Comparison of ENCODE assay signal across 8 mouse cellular contexts in the genomic region with DNA sequence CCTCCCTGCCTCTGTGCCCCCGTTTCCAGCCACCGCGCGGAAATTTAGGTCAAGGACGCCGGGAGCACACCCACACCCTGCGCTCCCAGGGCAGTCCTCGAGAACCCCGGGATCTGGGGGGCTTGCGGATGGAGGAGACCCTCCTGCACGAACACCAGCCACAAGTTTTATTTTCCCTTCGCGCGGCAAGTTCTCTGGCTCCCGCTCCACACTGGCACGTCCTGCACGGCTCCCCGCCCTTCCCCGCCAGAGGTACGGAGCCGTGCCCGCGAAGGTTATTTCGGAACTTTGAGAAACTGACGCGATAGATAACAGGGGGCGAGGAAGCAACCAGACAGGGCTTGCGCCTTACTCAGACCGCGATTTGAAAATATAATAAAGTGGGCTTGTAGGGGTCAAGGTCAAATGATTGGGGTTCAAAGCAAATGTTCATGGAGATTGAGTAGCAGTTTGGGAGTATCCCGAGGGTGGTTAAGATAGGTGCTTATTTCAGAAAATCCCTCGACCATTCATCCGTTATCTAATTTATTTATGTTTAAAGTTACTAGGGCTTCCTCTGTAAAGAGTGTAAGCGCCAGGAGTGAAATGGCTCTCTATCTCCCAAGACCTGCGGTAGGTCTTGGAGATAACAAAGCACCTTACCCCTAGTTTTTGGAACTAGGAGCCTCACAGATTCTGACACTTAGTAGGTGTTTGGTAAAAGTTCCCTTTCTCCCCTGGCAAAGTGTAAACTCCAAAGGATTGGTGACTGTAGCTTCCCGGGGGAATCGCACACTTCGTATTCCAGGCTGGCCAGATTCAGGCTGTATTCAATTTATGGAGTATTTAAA. TPM values are rescaled to one million over a fixed set of nuclear protein-coding genes. Genes with fewer than 3 reads are reported as not detected.
DNase-seq lines count a peak whose midpoint lies in the region; ATAC-seq and TF ChIP-seq lines count a peak whose summit lies in the region.

No protein-coding gene starts in this region.

- ATAC-seq in embryonic facial prominence, embryonic 11.5 days (replicated peaks; ENCODE audit: insufficient number of reproducible peaks, low FRiP score, low TSS enrichment, low read depth), result peak; percentile 40; the same call in 1 of the 2 replicates
- ATAC-seq in hindbrain, embryonic 11.5 days (ENCODE audit: low FRiP score), result peak; percentile 65
- ATAC-seq in lung, postnatal 0 days, result peak; percentile 27
- ATAC-seq in stomach, embryonic 15.5 days (ENCODE audit: insufficient read depth, low FRiP score, low read depth), result peak; percentile 52

- WGBS in embryonic facial prominence, embryonic 11.5 days, result 4% methylated on average over 38 of the region's 38 CpGs
- 3% methylated on average over 38 of the region's 38 CpGs for WGBS in hindbrain, embryonic 11.5 days
- 8% methylated on average over 36 of the region's 38 CpGs for WGBS in lung, postnatal 0 days
- WGBS in stomach, embryonic 15.5 days, result 7% methylated on average over 38 of the region's 38 CpGs

- H3K27me3 ChIP-seq in embryonic facial prominence, embryonic 11.5 days (ENCODE audit: control insufficient read depth, insufficient read depth, low read length), result no peaks in the 10 kb centered on the region
- no peaks in the 10 kb centered on the region for H3K27me3 ChIP-seq in hindbrain, embryonic 11.5 days (ENCODE audit: control insufficient read depth, insufficient read depth, low read length)
- no peaks in the 10 kb centered on the region for H3K27me3 ChIP-seq in lung, postnatal 0 days (replicated peaks; ENCODE audit: insufficient read depth, low read length)
- no peaks in the 10 kb centered on the region for H3K27me3 ChIP-seq in stomach, embryonic 15.5 days (replicated peaks)

- peak overlapping the region; percentile 99 for H3K9ac ChIP-seq in embryonic facial prominence, embryonic 11.5 days (replicated peaks; ENCODE audit: low read length)
- peak overlapping the region; percentile 93 for H3K9ac ChIP-seq in hindbrain, embryonic 11.5 days (ENCODE audit: low read depth, low read length)
- peak overlapping the region; percentile 74 for H3K9ac ChIP-seq in lung, postnatal 0 days (replicated peaks; ENCODE audit: low read depth)
- peak overlapping the region; percentile 82 for H3K9ac ChIP-seq in stomach, embryonic 15.5 days

- H3K36me3 ChIP-seq in embryonic facial prominence, embryonic 11.5 days (replicated peaks; ENCODE audit: control insufficient read depth, insufficient read depth, low read depth, low read length), result no peaks in the 10 kb centered on the region
- H3K36me3 ChIP-seq in hindbrain, embryonic 11.5 days (ENCODE audit: control insufficient read depth, insufficient read depth, low read length), result no peaks in the 10 kb centered on the region
- H3K36me3 ChIP-seq in lung, postnatal 0 days (ENCODE audit: insufficient read depth, low read length), result no peaks in the 10 kb centered on the region
- no peaks in the 10 kb centered on the region for H3K36me3 ChIP-seq in stomach, embryonic 15.5 days

- peak; percentile 42 for DNase-seq in gastrocnemius, postnatal 14 days
- DNase-seq in gastrocnemius, adult 18-20 months (ENCODE audit: low spot score), result no peak
- peak; percentile 69 for DNase-seq in CD4-positive, CD25-positive, alpha-beta regulatory T cell, adult 2 months (ENCODE audit: low read depth, low spot score)
- peak; percentile 54 for DNase-seq in embryonic facial prominence, embryonic 11.5 days (ENCODE audit: low spot score)
- DNase-seq in hindbrain, embryonic 11.5 days (ENCODE audit: low spot score), result peak; percentile 70
- no peak for DNase-seq in lung, postnatal 0 days (ENCODE audit: low spot score)
- no peak for DNase-seq in yolk sac, embryonic 10.5 days (ENCODE audit: low spot score)

- H3K4me1 ChIP-seq in embryonic facial prominence, embryonic 11.5 days (ENCODE audit: control insufficient read depth, insufficient read depth, low read length), result peaks cover 2% of the 10 kb centered on the region; the same call in 1 of the 2 replicates
- peaks cover 14% of the 10 kb centered on the region for H3K4me1 ChIP-seq in hindbrain, embryonic 11.5 days (replicated peaks; ENCODE audit: control insufficient read depth, insufficient read depth, low read length)
- peaks cover 10% of the 10 kb centered on the region; the same call in 1 of the 2 replicates for H3K4me1 ChIP-seq in lung, postnatal 0 days (ENCODE audit: insufficient read depth, low read depth, low read length)
- peaks cover 25% of the 10 kb centered on the region for H3K4me1 ChIP-seq in stomach, embryonic 15.5 days

- no peak for TF ChIP-seq EP300 in lung, postnatal 0 days (IDR thresholded peaks at IDR 0.05)

- no peaks in the 10 kb centered on the region for H3K9me3 ChIP-seq in embryonic facial prominence, embryonic 11.5 days (replicated peaks; ENCODE audit: control insufficient read depth, low read length)
- no peaks in the 10 kb centered on the region for H3K9me3 ChIP-seq in hindbrain, embryonic 11.5 days (ENCODE audit: control insufficient read depth, low read length)
- H3K9me3 ChIP-seq in lung, postnatal 0 days (ENCODE audit: low read length), result no peaks in the 10 kb centered on the region
- no peaks in the 10 kb centered on the region for H3K9me3 ChIP-seq in stomach, embryonic 15.5 days

- TF ChIP-seq CTCF in lung, postnatal 0 days (IDR thresholded peaks at IDR 0.05), result no peak

- peak overlapping the region; percentile 97 for H3K4me3 ChIP-seq in embryonic facial prominence, embryonic 11.5 days (ENCODE audit: low read depth, low read length)
- H3K4me3 ChIP-seq in hindbrain, embryonic 11.5 days (ENCODE audit: low read depth, low read length), result peak overlapping the region; percentile 100
- H3K4me3 ChIP-seq in lung, postnatal 0 days (ENCODE audit: low read depth, low read length), result peak overlapping the region; percentile 98
- H3K4me3 ChIP-seq in stomach, embryonic 15.5 days (replicated peaks), result peak overlapping the region; percentile 93

- H3K4me2 ChIP-seq in embryonic facial prominence, embryonic 11.5 days (ENCODE audit: low read depth, low read length), result peak overlapping the region; percentile 92
- H3K4me2 ChIP-seq in hindbrain, embryonic 11.5 days (replicated peaks; ENCODE audit: low read depth, low read length), result peak overlapping the region; percentile 95
- H3K4me2 ChIP-seq in lung, postnatal 0 days (replicated peaks; ENCODE audit: low read depth, low read length), result peak overlapping the region; percentile 65
- peak overlapping the region; percentile 92 for H3K4me2 ChIP-seq in stomach, embryonic 15.5 days

- H3K27ac ChIP-seq in embryonic facial prominence, embryonic 11.5 days (replicated peaks; ENCODE audit: low read depth, low read length), result peak overlapping the region; percentile 77
- H3K27ac ChIP-seq in hindbrain, embryonic 11.5 days (ENCODE audit: low read depth, low read length), result peak overlapping the region; percentile 95
- H3K27ac ChIP-seq in lung, postnatal 0 days (ENCODE audit: low read length), result peak overlapping the region; percentile 96
- peak overlapping the region; percentile 86 for H3K27ac ChIP-seq in stomach, embryonic 15.5 days

- intact Hi-C loops in gastrocnemius, postnatal 14 days (cut with DNase I; ENCODE audit: low total_unique reads), result no loop called here

RNA-seq across cellular contexts. Expression of a gene that starts 0.7 kb away (rescaled TPM):
- total RNA-seq in gastrocnemius, postnatal 14 days (2021), result 100 to 1,000 TPM; 156 to 165 TPM
- 100 to 1,000 TPM; 179 to 180 TPM for total RNA-seq in gastrocnemius, adult 18-20 months (2021)
- 13.4 and 15.0 TPM in 2 replicates for polyA plus RNA-seq in embryonic facial prominence, embryonic 11.5 days (2014; fragmentation: Nextera tagmentation; extraction: Ambion mirVana)
- polyA plus RNA-seq in hindbrain, embryonic 11.5 days (2014; fragmentation: Nextera tagmentation; extraction: Ambion mirVana), result 26.7 and 40.1 TPM in 2 replicates
- 12.6 and 13.3 TPM in 2 replicates for polyA plus RNA-seq in lung, postnatal 0 days (2015; fragmentation: Nextera tagmentation; extraction: Ambion mirVana)
- 12.1 and 13.7 TPM in 2 replicates for polyA plus RNA-seq in stomach, embryonic 15.5 days (2015; fragmentation: Nextera tagmentation; extraction: Ambion mirVana)

Comparison
In these comparisons a context has a peak if more than half of its experiments do, and no peak if none do; other contexts are left out.
1. DNase-seq: peak in gastrocnemius, postnatal 14 days (single experiment), CD4-positive, CD25-positive, alpha-beta regulatory T cell, adult 2 months (single experiment), embryonic facial prominence, embryonic 11.5 days (single experiment) and hindbrain, embryonic 11.5 days (single experiment); none in gastrocnemius, adult 18-20 months (single experiment), lung, postnatal 0 days (single experiment) and yolk sac, embryonic 10.5 days (single experiment).
2. Peak in every context shown above with its lines, with median percentiles within 50 percentile points of each other: ATAC-seq, H3K27ac ChIP-seq, H3K4me2 ChIP-seq, H3K4me3 ChIP-seq and H3K9ac ChIP-seq.